Comparison of ENCODE assay signal across 12 mouse cellular contexts in genomic region chrX:153974450-153974849, GRCm38 (mm10). TPM values are rescaled to one million over a fixed set of nuclear protein-coding genes. Genes with fewer than 3 reads are reported as not detected.
DNase-seq lines count a peak whose midpoint lies in the region; ATAC-seq and TF ChIP-seq lines count a peak whose summit lies in the region.
"Had no signal": no experiment of that assay in that cellular context is flagged by ENCODE, and none has a peak within 500 bp of the region (broad histone marks: within the 10 kb centered on the region; RNA-seq: fewer than 3 reads in every experiment).

No protein-coding gene starts in this region.

- H3K4me3 ChIP-seq in intestine, postnatal 0 days (ENCODE audit: low read depth, low read length): no peak overlapping the region
- H3K4me3 ChIP-seq in intestine, embryonic 16.5 days (ENCODE audit: low read length): no peak overlapping the region
- no peak overlapping the region for H3K4me3 ChIP-seq in cortical plate, adult 2 months (ENCODE audit: insufficient read depth, low read length)
- no peak overlapping the region for H3K4me3 ChIP-seq in heart, embryonic 11.5 days (ENCODE audit: low read depth, low read length)
- H3K4me3 ChIP-seq: liver, embryonic 13.5 days; myocyte had no signal

- DNase-seq in right cerebral cortex, adult 18-20 months: peak; percentile 1
- DNase-seq in right cerebral cortex, postnatal 36 days (ENCODE audit: low spot score in 2 of 2): no peak
- peak; percentile 11 for DNase-seq in thymus, postnatal 25 days
- DNase-seq in gastrocnemius, postnatal 10 days: no peak
- DNase-seq: cerebellum, adult 9-11 months; liver, embryonic 13.5 days had no signal

- ATAC-seq in intestine, postnatal 0 days: no peak
- ATAC-seq in intestine, embryonic 16.5 days: no peak
- no peak for ATAC-seq in heart, embryonic 11.5 days (replicated peaks; ENCODE audit: insufficient number of reproducible peaks, low FRiP score, low TSS enrichment)

- no peak overlapping the region for H3K27ac ChIP-seq in intestine, postnatal 0 days (ENCODE audit: low read depth, low read length)
- no peak overlapping the region for H3K27ac ChIP-seq in intestine, embryonic 16.5 days (ENCODE audit: low read length)
- no peak overlapping the region for H3K27ac ChIP-seq in cortical plate, adult 2 months (ENCODE audit: insufficient read depth, low read length)
- no peak overlapping the region for H3K27ac ChIP-seq in heart, embryonic 11.5 days (ENCODE audit: low read depth, low read length)
- H3K27ac ChIP-seq: liver, embryonic 13.5 days had no signal

- H3K9ac ChIP-seq in intestine, postnatal 0 days (ENCODE audit: low read depth, low read length): no peak overlapping the region
- H3K9ac ChIP-seq in intestine, embryonic 16.5 days (ENCODE audit: low read depth, low read length): no peak overlapping the region
- H3K9ac ChIP-seq in heart, embryonic 11.5 days (ENCODE audit: low read depth, low read length): no peak overlapping the region
- H3K9ac ChIP-seq: liver, embryonic 13.5 days had no signal

- WGBS in intestine, postnatal 0 days: 18% methylated on average over 2 of the region's 2 CpGs
- 9% methylated on average over 2 of the region's 2 CpGs for WGBS in intestine, embryonic 16.5 days
- 7% methylated on average over 2 of the region's 2 CpGs for WGBS in heart, embryonic 11.5 days (ENCODE audit: insufficient replicate concordance)

- H3K9me3 ChIP-seq in intestine, postnatal 0 days (ENCODE audit: control insufficient read depth): no peaks in the 10 kb centered on the region
- H3K9me3 ChIP-seq in intestine, embryonic 16.5 days (ENCODE audit: control insufficient read depth, low read length): no peaks in the 10 kb centered on the region
- no peaks in the 10 kb centered on the region for H3K9me3 ChIP-seq in heart, embryonic 11.5 days (replicated peaks; ENCODE audit: control insufficient read depth, low read length)
- H3K9me3 ChIP-seq: liver, embryonic 13.5 days had no signal

- H3K4me1 ChIP-seq in intestine, postnatal 0 days (replicated peaks; ENCODE audit: control insufficient read depth, insufficient read depth, low read length): no peaks in the 10 kb centered on the region
- no peaks in the 10 kb centered on the region for H3K4me1 ChIP-seq in intestine, embryonic 16.5 days (ENCODE audit: control insufficient read depth, insufficient read depth, low read length)
- H3K4me1 ChIP-seq in cortical plate, adult 2 months (ENCODE audit: control insufficient read depth, insufficient read depth, low read length): no peaks in the 10 kb centered on the region
- no peaks in the 10 kb centered on the region for H3K4me1 ChIP-seq in heart, embryonic 11.5 days (ENCODE audit: control insufficient read depth, insufficient read depth, low read length)
- H3K4me1 ChIP-seq: liver, embryonic 13.5 days had no signal

- TF ChIP-seq POLR2A in cortical plate, adult 2 months (IDR thresholded peaks at IDR 0.05; ENCODE audit: extremely low read depth, insufficient read depth, low read length): no peak

- no peak overlapping the region for H3K4me2 ChIP-seq in intestine, postnatal 0 days (replicated peaks; ENCODE audit: low read depth)
- H3K4me2 ChIP-seq in intestine, embryonic 16.5 days (ENCODE audit: low read depth, low read length): no peak overlapping the region
- H3K4me2 ChIP-seq in heart, embryonic 11.5 days: no peak overlapping the region
- H3K4me2 ChIP-seq: liver, embryonic 13.5 days had no signal

- TF ChIP-seq CTCF in intestine, postnatal 0 days (IDR thresholded peaks at IDR 0.05; ENCODE audit: low read depth): peak; percentile 64
- TF ChIP-seq CTCF in cortical plate, adult 2 months (IDR thresholded peaks at IDR 0.05; ENCODE audit: extremely low read depth, insufficient read depth, low read length): peak; percentile 27; the same call in 1 of the 2 replicates

- H3K36me3 ChIP-seq in intestine, postnatal 0 days (ENCODE audit: control insufficient read depth, insufficient read depth): no peaks in the 10 kb centered on the region
- H3K36me3 ChIP-seq in intestine, embryonic 16.5 days (ENCODE audit: control insufficient read depth, insufficient read depth, low read length): no peaks in the 10 kb centered on the region
- H3K36me3 ChIP-seq in heart, embryonic 11.5 days (ENCODE audit: control insufficient read depth, insufficient read depth, low read length): no peaks in the 10 kb centered on the region
- H3K36me3 ChIP-seq: liver, embryonic 13.5 days had no signal

- H3K27me3 ChIP-seq in intestine, postnatal 0 days (replicated peaks; ENCODE audit: control insufficient read depth, insufficient read depth, low read length): no peaks in the 10 kb centered on the region
- no peaks in the 10 kb centered on the region for H3K27me3 ChIP-seq in intestine, embryonic 16.5 days (replicated peaks; ENCODE audit: control insufficient read depth, insufficient read depth, low read length)
- no peaks in the 10 kb centered on the region for H3K27me3 ChIP-seq in heart, embryonic 11.5 days (ENCODE audit: control insufficient read depth, insufficient read depth, low read length)
- H3K27me3 ChIP-seq: liver, embryonic 13.5 days had no signal

RNA-seq across cellular contexts. Expression of gene Samt1, which starts 38.0 kb away (rescaled TPM):
- not detected in 2 replicates for polyA plus RNA-seq in intestine, postnatal 0 days (2015; fragmentation: Nextera tagmentation; extraction: Ambion mirVana)
- not detected in 2 replicates for polyA plus RNA-seq in intestine, embryonic 16.5 days (2015; fragmentation: Nextera tagmentation; extraction: Ambion mirVana)
- not detected in 2 replicates for polyA plus RNA-seq in cortical plate, adult 2 months (2012; rRNA removed)
- not detected for total RNA-seq in gastrocnemius, postnatal 10 days (2021)
- polyA plus RNA-seq in heart, embryonic 11.5 days (2014; fragmentation: Nextera tagmentation; extraction: Ambion mirVana): not detected in 2 replicates
- polyA plus RNA-seq: intestine, embryonic 14.5 days; liver, embryonic 13.5 days had no signal

RNA-seq across cellular contexts. Expression of gene 4921511M17Rik, which starts 59.2 kb away (rescaled TPM):
- polyA plus RNA-seq in intestine, postnatal 0 days (2015; fragmentation: Nextera tagmentation; extraction: Ambion mirVana): not detected in 2 replicates
- polyA plus RNA-seq in intestine, embryonic 16.5 days (2015; fragmentation: Nextera tagmentation; extraction: Ambion mirVana): not detected in 2 replicates
- not detected in 2 replicates for polyA plus RNA-seq in cortical plate, adult 2 months (2012; rRNA removed)
- total RNA-seq in gastrocnemius, postnatal 10 days (2021): not detected
- not detected in 2 replicates for polyA plus RNA-seq in heart, embryonic 11.5 days (2014; fragmentation: Nextera tagmentation; extraction: Ambion mirVana)
- polyA plus RNA-seq: intestine, embryonic 14.5 days; liver, embryonic 13.5 days had no signal

Comparison
In these comparisons a context has a peak if more than half of its experiments do, and no peak if none do; other contexts are left out.
1. DNase-seq: peak in right cerebral cortex, adult 18-20 months (single experiment) and thymus, postnatal 25 days (single experiment); none in right cerebral cortex, postnatal 36 days (0 of 2) and gastrocnemius, postnatal 10 days (single experiment).